Mouse (Mus musculus): ENCODE results near the gene Lcp2.

Lcp2 gene

DNA sequence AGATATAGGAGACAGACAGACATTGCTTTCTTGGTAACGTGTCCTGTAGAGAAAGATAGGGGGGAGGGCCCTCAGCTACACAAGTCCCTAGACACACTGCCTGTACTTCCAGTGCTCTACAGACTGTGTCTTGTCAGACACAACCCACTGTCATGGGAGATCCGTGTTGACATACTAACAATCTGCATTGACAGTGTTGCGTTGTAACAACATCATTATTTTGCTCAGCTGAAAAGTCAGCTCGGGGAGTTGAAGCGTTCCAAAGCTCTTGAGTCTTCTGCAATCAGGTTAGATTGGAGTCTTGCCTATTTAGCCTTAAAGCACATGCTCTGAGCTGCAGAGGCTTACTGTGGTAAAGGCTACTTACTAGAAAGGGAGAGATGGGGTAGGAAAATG, 820 bp downstream of the Lcp2 start:
- DNase-seq (ENCODE audit: low spot score in 2 of 2) = no peak

DNA sequence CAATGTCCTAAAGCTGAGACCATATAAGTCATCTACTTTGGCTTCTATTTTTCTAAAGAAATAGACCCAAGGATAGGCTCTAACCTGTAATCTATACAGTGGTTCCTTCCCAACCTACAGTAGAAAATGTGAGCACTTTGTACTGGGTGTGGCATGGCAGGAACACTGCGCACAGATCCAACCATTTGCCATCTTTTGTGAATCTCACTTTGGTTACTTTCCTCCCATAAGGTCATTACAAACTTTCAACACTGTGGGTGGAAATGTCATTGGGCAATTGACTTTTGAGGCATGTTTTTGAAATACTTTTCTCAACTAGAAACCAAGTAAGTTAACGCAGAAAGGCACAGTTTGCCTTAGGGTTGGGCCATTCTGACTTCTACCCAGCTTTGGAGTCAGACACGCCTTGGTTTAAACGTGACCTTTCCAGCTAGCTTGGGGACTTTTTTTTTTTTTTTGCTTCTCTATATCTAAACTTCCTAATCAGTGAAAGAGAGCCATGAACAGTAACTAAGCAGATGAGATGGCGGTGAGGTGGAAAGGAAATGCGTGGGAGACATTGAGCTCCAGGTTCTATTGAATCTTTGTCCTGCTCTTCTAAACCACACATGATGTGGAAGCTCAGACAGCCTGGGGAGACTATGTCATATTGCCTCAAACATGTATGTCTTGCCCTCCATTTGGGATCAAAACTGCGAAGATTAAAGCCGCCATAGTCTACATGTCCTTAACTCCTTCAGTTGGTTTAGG, 1.8 kb downstream of the Lcp2 start:
- DNase-seq (ENCODE audit: low spot score in 2 of 2) = no peak

DNA sequence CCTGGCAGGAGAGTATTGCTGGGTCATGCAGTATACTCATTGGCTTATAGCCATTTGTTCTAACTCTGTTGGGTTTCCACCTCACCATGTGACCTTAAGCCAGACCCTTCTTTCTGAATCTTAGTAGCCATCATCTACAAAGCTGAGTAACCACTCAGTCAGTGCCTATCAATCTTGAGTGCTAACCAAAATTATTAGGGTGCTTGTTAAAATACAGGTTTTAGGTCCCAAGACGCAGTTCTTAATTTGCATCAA, 2.3 kb downstream of the Lcp2 start:
- DNase-seq (ENCODE audit: low spot score in 2 of 2) = no peak

DNA sequence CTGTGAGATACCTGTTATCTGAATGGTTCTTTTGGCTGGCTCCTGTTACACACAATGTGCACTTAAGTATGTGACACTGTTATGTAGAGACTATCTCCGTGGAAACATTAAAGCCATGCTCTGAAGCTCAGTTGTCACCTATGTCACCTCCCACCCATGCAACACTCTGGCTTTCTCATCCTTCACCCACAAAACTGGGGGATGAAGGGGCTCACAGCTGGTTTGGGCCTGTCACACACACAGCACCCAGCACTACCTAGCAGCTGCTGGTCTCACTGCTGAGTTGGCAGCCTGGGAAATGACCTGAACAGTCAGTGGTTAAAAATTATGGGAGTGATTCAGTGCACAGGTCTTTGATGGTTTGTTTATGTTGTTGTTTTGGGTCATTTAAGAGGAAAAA, 3.3 kb downstream of the Lcp2 start:
- no peak for DNase-seq (ENCODE audit: low spot score in 2 of 2)

DNA sequence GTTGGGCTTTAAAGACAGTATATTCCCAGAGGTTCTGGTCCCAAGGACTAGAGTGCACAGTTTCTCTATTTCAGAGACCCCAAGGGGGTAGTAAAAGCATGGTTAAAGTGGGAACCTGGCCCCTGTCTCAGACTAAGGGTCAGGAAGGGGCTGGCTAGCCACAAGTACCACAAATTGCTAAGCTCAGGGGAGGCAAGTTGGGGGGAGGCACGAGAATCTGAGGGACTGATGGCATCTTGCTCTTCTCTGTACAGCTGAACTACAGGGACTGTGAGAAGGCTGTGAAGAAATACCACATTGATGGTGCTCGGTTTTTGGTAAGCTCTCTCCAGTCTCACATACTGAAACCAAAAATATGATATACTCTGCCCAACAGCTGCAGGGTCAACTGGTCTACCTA, 3.9 kb downstream of the Lcp2 start:
- DNase-seq (ENCODE audit: low spot score in 2 of 2) = no peak

DNA sequence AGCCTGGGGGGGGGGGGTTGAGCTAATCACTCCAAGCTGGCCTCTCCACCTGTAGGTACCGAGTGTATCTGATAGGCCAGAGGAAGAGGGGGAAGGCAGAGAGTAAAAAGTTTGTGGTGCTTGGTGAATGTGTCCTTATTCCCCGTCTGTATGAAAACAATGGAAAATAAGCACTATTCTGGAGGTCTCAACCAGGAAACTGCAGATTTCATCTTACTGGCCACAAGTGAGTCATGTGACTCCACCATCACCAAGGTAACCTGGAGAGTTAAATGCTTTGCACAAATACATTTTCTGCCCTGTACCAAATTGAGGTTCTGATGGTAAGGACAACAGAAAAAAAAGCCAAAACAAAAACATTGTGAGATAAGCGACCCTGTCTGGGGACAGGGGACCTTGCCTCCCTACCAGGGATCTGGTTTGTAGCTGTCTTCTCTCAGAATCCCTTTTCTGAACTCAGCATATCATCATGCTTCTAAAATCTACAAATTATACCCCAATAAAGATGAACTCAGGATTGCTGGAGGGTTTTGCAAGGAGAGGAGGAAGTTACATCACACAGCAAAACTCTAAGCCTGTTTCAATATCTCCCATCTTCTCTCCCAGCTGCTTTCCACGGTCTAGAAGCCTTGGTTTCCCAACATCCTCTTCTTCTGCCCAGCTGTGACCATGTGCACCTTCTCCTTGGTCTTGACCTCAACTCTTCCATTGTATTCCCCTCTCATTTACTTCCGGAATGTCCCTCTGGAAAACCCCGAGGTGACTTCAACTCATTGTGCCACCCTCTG, 6.5 kb downstream of the Lcp2 start:
- DNase-seq (ENCODE audit: low spot score in 2 of 2) = no peak

DNA sequence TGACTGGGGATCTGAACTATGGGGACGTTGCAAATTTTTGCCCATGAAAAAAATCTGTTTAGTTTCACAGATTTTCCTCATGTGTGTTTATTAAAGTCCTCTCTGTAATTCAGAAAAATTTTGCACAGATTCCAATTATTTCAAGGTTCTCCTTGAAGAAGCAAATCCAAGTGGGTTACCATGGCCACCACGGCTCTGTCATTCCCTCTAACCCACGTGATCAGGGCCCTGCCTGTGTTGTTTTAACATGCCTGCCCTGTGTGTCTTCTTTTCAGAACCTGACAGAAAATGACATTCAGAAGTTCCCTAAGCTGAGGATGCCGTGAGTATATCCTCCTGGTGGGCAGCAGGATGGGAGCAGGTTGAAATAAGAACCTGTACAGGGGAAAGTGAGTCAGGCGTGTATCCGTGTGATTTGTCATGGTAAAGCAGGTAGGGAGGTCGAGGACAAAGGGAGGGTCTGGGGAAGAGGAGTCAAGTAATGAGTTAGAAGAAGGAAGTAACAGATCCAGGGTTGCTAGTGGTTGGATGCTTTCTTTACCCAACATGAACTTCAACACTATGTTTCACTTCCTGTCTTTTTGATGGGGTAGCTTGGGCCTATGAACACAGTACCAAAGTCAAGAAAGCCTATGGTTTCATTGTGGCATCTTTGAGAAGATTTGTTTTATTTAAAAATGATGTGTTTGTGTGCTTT, 7.5 kb downstream of the Lcp2 start:
- DNase-seq (ENCODE audit: low spot score in 2 of 2) = peak in 1 of 2 experiments; percentile 15

DNA sequence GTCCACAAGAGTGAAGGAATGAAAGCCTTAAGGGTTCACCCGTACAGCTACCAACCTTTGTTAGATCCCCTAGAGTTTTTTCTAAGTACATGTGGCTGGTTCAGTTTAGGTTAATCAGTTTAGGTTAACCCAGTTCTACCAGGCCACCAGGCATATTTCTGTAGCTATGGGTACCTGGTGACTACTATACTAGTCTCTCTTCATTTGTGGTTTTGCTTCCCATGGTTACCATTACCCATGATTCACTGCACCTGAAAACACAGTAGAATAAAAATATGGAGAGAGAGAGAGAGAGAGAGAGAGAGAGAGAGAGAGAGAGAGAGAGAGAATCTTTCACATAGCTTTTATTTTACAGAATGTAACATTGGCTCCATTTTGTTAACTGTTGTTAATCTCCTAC, 10.0 kb downstream of the Lcp2 start:
- DNase-seq (ENCODE audit: low spot score in 2 of 2) = no peak

DNA sequence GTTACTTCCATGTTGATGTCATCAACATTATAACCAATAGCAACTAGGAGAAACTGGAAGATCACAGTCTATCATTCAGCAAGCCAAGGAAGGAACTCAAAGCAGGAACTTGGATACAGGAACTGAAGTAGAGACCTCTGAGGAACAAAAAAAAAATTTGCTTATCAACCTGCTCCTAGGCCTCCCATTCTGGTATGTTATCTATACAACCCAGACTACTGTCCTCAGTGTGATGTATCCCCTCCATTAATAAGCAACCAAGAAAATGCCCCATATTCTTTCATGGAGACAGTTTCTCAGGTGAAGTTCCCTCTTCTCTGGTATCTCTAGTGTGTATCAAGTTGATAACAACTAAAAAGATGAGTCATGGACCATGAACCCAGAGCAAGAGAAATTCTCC, 11.6 kb downstream of the Lcp2 start:
- no peak for DNase-seq (ENCODE audit: low spot score in 2 of 2)

DNA sequence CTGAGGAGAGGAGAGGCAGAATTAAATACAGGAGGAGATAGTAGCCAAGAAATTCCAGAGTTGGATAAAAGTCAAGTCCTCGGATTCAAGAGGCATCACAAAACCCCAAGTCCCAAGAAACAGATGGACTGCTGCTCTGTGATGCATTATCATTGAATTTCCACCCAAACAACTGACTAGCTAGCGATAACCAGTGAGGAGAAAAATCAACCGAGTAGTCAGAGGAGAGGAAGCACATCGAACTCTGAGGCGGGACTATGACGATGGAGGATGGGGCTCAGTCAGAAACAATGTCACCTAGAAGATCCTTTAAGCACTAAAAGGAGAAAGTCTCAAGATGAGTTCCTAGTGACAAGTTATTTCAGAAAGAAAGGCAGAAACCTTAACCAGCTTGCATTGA, 12.2 kb downstream of the Lcp2 start:
- DNase-seq (ENCODE audit: low spot score in 2 of 2) = no peak

DNA sequence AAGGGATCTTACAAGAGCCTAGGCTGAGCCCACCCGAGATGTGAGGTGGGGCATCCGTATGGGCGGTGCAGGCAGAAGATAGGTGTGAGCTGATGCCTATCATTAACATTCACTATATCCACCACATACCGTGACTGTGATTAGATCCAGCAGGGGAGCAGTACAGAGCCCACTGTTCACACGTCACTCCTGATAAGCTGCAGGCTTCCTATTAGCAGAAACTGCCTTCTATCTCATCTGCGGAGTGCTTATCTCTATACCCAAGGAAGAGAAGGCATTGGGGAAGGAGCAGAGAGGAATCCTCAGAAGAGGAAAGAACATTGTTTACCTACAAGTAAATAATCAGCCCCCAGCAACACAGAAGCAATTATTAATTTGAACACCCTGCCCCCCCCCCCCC, 15.0 kb downstream of the Lcp2 start:
- DNase-seq (ENCODE audit: low spot score in 2 of 2) = no peak

DNA sequence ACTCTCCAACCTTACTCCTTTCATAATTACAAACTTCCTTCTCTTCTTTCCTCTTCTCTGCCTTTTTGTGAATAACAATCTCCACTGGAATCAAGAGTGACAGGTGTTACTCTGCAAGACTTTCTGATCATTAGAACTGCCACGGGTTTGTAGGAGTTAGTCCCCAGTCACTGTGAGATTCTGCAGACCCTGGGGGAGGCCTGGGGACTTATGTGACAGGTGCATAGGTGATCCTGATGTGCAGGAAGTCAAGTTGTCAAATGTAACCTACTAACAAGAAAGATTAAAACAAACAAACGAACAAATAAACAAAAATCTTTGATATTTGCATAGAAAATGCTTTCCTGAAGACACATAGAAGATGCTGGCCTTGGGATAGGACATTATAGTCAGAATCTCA, 16.5 kb downstream of the Lcp2 start:
- no peak for DNase-seq (ENCODE audit: low spot score in 2 of 2)

DNA sequence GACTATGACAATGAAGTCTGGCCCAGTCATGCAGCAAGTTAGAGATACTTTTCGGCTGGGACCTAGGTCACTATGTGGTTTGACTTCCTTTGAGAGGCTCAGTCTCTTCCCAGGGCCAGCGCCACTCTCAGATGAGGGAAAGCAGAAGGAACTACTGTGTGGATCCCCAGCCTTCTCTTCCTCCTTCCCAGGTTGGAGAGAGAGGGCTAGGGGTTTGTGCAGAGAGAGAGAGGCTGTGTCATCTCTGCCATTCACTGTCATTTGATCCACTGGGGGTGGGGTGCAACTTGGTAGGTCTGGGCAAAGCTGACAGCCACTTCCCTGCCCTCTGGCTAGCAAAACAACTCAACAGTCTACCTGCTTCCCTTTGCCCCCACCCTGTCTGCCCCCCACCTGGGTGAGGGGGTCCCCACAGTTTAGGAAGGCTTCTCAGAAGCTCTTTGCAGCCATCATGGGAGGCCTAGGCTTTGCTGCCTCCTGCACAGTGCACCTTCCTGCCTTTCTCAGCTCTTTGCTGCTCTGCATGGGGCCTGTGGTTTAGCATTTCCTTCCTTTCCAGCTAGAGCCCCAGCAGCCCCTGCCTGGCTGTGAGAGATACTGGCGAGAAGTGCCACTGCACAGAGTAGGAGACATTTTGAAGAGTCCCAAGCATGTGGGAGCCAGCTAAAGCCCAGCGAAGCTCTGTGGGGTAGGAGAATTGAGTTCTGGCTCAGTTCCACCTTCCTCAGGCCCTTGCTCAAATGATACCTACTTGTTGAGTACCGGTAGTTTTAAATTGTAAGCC, 17.2 kb downstream of the Lcp2 start:
- DNase-seq (ENCODE audit: low spot score in 2 of 2) = no peak

DNA sequence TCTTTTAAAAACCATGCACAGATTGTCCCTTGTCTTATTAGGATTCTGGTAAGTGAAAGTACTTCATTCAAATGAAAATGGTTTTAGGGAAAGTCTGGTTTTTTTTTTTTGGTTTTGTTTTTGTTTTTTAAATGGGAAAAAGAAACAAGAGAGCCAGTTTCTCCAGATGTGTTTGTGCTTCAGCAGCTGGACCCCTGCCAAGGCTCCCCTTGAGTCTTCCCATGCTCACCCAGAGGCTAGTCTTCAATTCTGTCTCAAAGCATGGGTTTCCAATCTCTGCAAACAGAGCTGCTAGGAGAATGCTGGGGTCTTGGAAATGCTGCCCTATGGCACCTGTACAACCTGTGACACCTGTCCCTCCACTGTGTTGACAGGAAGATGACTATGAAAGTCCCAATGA, 23.9 kb downstream of the Lcp2 start:
- DNase-seq (ENCODE audit: low spot score in 2 of 2) = no peak

DNA sequence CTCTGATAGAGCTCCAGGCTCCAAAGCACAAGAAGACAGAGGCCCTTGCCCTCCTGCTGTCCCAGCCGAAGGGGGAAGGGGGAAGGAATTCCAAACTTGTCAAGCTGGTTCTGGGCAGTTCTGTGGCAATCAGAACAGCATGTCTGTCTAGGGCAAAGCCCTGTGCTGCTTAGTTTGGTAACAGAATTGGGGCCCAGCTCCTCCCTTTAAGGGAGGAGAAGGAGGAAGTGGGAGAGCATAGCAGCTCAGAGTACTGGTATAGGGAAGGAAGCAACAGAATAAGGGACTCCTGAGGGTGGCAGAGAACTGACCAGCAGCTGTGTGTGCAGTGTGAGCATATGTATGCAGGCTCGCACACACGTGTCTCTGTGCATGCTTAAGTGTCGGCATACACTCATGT, 25.6 kb downstream of the Lcp2 start:
- peak in 1 of 2 experiments; percentile 5 for DNase-seq (ENCODE audit: low spot score in 2 of 2)

DNA sequence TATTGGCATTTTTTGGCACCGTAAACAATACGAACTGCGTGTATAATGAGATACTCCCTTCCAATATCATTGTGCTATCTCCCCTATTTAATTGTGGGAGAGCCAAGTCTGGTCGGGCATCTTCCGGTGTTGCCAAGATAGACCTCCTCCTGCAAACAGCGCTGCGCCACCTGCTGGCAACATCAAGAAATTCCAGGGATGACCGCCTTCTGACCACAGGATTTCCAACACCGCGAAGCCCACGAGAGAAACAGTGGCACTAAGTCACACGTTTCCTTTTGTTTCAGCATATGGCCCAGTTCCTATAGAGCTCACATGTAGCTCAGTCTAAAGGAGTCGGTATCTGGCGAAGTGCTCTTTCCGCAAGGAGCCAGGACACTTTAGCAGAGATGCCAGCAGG, 27.1 kb downstream of the Lcp2 start:
- peak in 1 of 2 experiments; percentile 36 for DNase-seq (ENCODE audit: low spot score in 2 of 2)

DNA sequence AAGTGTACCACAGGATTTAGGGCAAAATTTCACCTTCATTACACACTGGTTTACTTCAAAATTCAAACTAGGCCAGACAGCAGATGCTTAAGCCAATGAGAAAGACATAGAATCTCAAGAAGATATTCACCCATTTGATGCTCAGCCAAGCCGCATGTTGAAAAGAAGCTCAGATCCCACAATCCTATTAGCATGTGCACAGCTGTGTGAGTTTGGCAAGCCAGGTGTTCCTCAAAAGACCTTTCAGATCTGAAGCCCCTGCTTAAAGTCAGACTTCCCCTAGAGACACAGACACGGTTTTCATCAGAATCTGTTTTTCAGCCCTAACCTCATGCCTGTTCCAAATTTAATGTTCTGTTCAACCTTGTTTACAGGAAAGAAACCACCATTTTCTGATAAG, 31.1 kb downstream of the Lcp2 start:
- no peak for DNase-seq (ENCODE audit: low spot score in 2 of 2)

DNA sequence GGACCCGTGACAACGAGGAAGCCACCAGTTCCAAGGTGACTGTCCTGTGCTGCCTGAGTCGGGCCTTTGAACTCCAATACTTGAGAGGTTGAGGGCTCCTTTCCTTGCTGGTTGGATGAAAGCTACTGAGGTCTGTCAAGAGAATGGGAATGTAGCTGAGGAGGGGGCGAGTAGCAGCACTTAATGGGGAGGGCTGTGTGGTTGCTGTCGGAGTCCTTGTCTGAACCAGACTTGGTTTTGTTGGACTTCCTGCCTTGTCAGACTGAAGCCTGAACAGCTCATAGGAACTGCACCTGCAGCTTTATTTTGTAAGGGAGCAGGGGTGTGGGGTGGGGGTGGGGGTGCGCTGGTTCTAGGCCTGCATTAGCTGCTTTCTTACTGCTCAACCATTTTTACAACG, 31.9 kb downstream of the Lcp2 start:
- DNase-seq (ENCODE audit: low spot score in 2 of 2) = no peak

DNA sequence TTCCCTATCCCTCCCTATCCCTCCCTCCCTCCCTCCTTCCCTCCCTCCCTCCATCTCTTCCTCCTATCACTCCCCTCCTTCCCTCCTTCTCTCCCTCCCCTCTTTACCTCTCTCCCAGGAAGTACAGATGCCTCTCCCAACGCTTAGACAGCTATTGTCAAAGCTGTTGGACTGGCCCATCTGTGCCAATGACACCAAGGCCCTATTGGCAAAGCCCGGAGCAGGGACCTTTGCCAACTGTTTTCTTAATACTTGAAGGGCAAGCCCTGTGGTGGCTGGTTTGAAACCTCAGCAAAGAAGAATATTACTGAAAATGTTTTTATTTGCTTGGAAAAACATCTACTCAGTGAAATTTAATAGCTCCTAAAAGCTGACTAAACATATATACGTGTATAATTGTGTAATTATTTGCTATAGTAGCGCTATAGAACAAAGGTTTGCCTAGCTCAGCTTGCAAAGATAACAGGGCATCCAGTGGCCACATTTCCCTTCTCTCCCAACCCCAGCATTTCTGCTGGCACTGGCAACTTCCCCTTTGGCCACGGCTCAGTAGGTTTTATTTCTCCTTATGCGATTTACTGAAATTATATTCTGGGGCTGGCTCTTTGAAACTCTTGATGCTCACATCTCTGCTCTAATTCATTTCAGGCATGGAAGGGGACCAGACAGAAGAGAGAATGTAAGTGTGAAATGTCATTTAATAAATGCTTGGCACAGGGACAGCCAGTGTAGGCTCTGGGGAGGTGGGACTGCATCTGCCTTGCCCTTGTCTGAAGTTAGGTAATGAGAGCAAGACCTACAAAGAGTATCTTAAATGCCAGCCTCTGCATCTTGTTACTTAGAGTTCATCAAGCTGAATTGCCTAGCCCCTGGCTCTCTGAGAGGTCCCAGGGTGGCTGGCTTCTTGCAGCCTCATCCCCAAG, 33.1 kb downstream of the Lcp2 start:
- DNase-seq (ENCODE audit: low spot score in 2 of 2) = no peak

DNA sequence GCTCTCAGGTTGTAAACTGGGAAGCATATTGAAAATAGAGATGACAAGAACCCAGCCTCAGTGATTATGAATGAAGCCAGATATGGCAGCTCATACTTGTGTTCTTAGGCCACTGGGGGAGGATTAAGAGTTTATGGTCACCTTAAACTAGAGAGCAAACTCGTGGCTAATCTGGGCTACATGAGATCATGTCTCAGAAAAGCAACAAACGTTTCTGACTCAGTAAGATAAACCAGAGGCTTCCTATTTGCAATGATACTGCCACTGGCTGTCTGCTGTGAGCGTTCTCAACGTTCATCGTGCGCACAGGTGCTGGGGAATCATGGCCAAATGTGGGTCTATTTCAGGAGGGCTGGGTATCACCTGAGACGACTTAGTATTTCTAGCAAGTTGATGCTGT, 37.1 kb downstream of the Lcp2 start:
- no peak for DNase-seq (ENCODE audit: low spot score in 2 of 2)

DNA sequence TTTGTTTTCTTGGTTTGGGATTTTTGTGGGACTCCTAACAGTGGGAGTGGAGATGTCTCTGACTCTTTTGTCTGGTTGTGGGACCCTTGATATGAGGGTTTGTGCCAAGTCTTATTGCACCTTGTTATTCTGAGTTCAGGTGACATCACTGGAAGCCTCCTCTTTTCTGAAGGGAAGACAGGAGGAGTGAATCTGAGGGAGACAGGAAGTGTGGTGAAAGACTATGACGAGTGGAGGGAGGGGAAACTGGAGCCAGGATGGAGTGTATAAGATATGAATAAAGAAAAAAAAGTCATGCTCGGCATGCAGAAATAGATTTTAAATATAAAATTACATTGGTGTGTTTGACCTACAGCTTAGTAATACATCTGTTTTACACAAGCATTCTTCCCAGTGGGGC, 37.9 kb downstream of the Lcp2 start:
- DNase-seq (ENCODE audit: low spot score in 2 of 2) = no peak
